Mouse (Mus musculus) spleen, adult 2 months (tissue): ENCODE measurements around the gene Tmem44.

Experiments
- CTCF ChIP-seq: fragments of 200-500 bp; IDR thresholded peaks from 2 replicates; pipeline ENCODE4 v1.5.1; 2011; ENCODE audit warnings: mild to moderate bottlenecking, inconsistent platforms; ENCODE audit not compliant: insufficient read depth, insufficient read length, insufficient replicate concordance; ENCODE audit errors: extremely low read depth
- POLR2A ChIP-seq: fragments of 200-500 bp; IDR thresholded peaks from 2 replicates; pipeline ENCODE4 v1.6.1; 2011; ENCODE audit warnings: low read depth, low read length, inconsistent platforms

DNA sequence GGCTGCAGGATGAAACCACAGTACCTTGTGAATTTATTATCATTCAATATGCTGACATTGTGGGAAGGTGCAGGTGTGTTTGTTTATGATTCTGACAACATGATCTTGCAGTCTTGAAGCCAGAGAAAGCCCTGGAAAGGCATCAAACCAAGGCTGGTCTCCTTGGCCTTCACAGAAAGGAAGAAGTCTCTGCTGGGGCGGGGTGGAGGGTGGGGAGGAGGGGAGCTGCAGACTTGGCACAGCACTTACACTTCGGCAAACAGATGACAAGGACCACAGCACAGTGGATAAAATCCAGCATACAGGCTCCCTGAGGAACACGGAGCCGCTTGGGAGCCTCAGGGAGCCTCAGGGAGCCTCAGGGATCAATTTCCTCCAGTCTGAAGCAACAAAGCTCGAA, 78.2 kb downstream of the Tmem44 start:
- no peak for TF ChIP-seq CTCF
- no peak for TF ChIP-seq POLR2A
